Mouse (Mus musculus) WW6 (cell line): ENCODE data around the gene Gramd2.

Source experiments
- DNase-seq: peaks from one replicate; pipeline ENCODE4 v3.0.0-alpha.2; 2013; ENCODE audit warnings: low read depth, low spot score

Gene Gramd2

DNA sequence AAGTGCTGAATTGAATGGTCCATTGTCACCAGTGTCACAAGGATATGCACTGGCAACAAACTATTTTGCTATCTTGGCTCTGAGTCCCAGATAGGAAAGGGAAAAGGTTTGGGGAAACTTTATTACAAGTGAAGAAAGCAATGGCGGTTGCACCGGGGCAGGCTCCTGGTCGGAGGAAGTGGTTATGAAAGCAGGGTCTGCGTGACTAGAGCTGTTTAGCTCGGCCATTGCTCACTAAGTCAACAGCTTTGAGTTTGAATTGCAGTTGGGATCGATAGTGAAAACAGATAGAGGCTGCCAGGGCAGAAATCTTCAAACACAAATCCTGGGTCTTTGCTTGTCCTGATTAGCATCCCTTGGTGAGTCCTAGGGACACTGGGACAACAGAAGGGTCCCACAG, 12.0 kb upstream of the Gramd2 start:
- DNase-seq: no peak

DNA sequence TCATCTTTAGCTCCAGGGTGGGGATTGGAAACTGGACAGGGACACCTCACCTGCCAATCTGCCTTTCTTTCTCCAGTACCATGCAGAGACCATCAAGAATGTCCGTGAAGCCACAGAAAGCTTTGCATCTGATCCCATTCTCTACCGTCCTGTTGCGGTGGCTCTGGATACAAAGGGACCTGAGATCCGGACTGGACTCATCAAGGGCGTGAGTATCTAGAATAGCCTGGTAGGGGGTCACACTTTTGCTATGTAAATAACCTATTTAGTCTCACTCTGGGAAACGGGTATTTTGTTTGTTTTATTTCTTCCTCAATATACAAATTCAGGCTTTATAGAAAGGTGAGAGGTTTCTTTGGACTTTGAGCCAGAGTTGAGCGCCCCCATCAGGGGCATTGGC, 11.5 kb upstream of the Gramd2 start:
- no peak for DNase-seq

DNA sequence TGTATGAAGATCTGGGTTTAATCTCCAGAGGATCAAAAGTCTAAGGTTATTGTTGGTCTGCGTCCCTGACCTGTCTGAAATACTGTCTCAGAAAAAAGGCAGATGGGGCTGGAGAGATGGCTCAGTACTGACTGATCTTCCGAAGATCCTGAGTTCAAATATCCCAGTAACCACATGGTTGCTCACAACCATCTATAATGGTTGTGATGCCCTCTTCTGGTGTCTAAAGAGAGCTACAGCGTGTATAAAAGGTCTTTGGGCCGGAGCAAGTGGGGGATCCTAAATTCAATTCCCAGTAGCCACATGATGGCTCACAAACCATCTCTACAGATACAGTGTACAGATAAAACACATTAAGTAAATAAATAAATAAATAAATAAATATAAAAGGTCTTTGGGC, 10.8 kb upstream of the Gramd2 start:
- DNase-seq: no peak

DNA sequence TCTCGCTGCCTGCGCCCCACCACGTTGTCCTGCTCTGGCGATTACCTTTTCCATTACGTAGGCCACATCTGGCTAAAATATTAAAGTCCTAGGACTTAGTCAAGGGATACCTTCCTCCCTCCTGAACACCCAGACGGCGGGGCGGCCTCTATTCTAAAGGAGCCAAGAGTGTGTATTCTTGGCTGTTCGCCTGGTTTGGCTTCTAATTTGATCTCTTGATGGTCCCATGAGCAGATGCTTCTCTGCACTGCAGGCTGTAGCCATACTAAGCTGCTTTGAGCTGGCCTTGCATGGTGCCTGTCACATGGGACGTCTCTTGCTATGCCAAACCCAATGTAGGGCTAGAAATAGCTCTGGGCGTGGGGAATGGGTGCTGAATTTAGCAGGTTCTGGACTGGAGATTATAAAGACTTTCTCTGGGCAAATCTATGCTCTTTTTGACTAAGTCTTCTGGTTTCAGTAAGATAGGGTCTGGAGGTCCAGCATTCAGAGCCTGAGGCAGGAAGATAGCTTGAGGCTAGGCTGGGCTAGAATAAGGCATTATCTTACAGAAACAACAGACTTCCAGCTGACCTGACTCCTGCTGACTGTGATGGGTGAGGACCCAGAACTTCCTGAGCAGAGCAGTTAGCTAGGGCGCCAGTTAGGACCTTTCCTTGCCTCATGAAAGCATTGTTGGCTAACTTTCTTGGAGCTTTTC, 7.6 kb upstream of the Gramd2 start:
- DNase-seq: no peak

DNA sequence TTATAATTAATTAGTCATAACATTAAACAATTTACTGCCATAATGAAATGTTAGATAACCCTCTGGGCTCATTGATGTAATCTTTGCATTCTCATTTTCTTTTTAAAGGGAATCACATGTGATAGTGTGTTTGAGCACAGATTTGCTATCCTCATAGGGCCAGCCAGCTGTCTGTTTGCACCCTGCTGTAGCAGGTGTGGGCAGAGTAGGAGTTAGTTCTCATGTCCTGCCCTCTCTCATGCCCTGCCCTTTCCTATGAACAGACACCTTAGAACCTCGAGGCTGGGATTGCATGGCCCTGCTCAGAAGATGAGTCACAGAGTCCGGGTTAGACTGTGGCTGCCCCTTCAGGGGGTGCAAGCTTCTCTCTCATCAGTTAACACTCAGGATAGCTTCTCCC, 6.5 kb upstream of the Gramd2 start:
- DNase-seq: no peak

DNA sequence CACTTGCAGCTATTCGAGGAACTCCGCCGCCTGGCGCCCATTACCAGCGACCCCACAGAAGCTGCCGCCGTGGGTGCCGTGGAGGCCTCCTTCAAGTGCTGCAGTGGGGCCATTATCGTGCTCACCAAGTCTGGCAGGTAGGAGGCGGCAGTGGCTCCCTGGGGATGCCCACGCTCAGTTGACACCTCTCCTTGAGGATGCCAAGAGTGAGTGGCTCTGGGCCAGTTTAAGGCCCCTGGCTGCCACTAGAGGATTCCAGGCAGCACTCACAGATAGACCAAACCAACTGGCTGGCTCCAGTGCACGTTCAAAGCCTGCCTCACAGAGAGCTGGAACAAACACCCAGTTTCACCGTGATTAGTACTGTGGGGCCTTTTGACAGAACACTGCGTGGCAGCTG, 4.3 kb upstream of the Gramd2 start:
- DNase-seq: no peak

DNA sequence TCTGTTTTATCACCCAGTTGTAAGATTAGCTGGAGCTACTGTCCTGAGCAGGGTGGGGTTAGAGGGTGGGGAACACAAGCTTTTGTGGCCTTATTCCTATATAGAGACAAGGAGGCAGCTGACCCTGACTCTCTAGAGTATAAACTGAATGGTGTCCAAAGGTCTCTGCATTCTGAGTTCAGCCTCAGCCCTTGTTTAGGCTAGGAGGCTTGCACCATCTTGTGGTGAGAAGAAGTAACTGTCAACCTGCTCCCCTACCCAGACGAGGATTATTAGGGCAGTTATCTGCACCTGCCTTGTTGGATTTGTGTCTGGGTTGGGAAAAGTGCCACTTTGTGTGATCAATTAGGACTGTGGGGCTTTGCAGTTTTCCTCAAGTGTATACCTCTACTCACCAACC, 1.6 kb upstream of the Gramd2 start:
- no peak for DNase-seq

DNA sequence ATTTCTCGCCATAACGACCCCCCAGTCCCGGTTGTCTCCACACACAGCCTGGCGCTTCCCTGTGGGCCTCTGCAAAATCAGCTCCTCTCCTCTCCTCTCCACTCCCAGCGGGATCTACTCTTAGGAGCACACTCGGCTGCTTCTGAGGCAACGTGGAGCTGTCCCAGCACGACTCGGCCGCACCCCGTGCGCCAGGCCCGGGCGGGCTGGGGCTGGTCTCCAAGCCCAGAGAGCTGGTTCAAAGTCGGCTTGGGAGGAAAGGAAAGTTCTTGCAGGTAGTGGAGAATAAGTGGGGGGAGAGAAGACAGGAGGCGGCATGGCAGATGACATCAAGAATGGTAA, 561 bp downstream of the Gramd2 start:
- no peak for DNase-seq

DNA sequence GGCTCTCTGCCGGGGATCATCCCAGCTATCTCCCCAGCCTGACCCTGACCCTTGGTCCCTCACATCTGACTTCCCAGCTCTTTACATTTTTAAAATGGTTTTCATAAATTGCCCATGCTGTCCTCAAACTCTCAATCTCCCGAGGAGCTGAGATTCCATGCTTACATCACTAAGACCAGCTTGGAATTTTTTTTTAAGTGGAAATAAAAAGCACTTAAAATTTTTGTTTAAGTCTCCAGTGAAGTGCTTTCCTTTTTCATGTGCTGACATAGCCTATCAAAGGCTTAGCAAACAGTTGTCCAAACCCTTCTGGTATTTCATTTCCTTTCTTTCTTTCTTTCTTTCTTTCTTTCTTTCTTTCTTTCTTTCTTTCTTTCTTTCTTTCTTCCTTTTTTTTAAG, 4.1 kb downstream of the Gramd2 start:
- DNase-seq: no peak

DNA sequence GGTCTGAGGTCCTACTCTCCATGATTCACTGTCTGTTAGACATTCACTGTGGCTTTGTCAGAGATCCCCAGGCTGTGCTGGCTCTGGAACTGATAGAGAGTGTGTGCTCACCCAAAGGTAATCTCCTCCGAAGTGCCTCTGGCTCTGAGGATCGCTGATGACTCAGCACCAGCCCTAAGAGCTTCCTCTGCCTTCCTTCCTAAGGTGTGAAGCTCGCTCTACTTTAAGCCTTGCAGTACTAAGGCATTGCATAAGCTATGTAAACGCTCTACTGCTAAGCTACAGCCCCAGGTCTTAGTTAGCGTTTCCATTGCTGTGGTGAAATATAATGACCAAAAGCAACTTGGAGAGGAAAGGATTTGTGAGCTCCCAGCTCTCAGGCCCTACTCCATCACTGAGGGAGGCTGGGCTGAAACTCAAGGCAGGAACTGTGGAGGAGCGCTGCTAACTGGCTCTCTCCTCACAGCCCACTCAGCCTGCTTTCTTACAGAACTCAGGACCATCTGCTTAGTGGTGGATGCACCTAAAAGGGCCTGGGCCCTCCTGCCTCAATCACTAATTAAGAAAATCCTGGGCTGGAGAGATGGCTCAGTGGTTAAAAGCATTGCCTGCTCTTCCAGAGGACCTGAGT, 7.6 kb downstream of the Gramd2 start:
- no peak for DNase-seq

DNA sequence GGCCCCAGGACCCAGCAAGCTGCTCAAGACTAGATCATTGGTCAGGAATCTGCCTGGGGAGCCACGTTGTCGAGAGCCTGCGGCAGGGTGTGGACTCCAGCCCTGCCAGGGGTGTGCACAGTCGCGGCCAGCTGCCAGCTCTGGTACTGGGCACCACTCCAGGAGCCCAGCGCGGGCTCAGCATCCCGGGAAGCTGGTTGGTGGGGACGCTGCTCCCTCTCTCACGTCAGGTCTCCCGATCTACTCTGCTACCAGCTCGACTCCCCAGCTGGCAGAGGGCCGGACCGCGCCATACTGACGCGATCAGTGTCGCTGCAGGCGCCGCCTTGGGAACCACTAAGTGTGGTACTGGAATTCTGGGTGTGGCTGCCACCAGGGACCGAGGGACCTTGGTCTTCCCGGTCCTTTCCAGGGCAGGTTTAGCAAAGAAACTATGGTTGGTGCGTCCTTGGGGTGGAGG, 11.7 kb downstream of the Gramd2 start:
- no peak for DNase-seq

DNA sequence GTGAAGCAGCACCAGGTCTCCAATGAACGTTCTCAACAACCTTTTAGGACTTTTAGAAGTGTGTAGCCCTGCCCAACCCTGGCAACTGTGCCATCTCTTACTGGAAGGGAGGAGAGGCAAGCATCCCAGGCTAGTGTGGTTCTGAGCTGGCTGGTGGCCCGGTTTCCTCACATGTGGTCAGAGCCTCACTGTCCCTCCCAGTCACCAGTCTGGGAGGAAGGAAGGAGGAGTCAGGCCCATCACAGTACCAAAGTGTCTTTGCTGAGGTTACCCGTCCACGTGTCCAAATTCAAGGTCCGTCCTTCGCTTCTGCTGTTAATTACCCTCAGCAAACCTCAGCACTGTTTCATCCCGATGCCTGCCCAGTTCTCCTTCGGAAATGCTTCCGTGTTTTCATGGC, 12.2 kb downstream of the Gramd2 start:
- DNase-seq: no peak

DNA sequence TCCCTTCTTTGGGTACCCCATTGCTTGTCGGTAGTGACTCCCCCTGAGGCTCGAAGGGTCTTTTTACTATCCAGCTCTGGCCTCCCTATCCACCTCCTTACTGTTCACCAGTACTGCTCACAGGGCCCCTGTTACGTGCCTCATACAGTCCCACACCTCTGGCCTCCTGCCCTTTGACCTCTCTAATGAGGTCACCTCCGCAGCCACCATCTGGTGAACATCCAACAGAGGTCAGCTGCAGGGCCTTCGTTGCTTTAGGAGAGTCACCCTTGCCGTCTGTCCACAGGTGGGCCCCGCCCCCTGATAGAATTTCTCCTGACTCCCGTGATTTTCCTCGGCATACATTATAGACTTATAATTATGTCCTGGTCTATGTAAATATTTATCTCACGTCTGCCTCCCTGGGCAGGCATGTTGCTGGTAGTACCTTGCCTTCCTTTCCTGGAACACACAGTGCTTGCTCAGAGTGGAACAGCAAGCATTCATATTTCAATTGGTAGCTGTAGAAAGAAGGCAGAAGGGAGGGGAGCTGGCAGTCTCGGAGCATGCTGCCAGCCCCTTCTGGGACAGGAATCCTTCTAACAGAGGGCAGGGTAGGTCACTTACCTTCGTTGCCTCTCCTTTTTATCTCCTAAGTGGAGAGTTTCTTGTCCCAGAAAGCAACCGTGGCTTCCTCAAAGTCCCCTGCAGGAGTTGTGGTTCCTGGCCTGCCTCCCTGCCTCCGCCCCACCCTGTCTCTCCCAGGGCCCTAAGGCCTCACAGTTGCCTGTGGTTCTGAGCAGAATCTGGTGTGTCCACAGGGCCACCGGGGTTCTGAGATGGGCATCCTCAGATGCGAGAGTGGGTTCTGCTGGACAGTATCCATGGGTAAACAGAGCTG, 14.9 kb downstream of the Gramd2 start:
- DNase-seq: no peak

DNA sequence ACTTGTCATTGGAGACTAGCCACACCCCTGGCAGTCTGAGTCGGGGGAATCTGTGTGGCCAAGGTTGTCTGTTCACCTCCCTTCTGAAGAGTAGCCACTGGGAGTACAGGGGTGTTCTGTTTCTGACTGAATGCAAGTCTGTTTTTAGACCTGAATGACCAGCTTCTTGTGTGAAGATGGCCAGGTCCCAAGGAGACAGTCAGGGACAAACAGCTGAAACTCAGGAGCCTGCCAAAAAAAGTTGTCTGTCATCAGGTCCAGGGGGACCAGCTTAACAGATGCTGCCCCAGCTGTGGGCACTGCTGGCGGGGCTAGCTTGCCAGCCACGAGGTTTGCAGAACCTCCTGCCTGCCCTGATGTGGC, 15.5 kb downstream of the Gramd2 start:
- DNase-seq: no peak

DNA sequence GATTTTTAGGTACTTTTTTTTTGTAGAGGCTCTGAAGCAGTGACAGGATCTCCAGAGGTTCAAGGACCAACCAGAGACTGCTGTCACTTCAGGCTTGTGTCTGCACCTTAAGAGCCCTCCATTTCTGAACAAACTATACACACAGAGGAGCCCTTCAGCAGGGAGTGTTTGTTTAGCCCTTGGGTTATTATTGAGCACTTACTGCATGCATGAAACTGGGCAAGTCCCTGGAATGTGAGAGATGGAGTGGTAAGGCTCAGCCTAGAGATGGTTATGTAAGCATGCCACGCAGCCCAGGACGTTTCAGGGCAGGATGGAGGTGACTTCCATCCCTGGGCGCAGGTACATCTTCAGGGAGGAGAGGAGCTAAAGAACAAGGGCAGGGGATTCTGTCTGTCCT, 16.4 kb downstream of the Gramd2 start:
- no peak for DNase-seq

DNA sequence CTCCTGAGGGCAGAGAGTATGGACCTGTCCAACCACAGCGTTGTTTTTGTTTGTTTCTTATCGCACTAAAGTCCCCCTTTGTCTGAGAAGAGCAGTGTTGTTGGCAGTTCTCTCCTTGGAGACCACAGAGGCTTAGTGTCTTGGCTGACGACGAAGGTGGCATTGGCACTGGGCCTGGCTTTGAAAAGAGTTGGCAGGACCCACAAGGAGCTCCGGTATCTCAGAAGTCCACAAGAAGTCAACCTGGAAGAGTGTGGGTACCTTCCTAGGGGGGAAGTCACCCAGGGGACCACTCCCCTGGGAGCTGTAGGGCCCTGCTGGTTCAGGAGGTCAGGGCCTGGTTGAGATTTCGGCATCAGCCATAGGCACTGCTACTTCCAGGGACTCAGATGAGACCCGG, 21.1 kb downstream of the Gramd2 start:
- DNase-seq: no peak

DNA sequence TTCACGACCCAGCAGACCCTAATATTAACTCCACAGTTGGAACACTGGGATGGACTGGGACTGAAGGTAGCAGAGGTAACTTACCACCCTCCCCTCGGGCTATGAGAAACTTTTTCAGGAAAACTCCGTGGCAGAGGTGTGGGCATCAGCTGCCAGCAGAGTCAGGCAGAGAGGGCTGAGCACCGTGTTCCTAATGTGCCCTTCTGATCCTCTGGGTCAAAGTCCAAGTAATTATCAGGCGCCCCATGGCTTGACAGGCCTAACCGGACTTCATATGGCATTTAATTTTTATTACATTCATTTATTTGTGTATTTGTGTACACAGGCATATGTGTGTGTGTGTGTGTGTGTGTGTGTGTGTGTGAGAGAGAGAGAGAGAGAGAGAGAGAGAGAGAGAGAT, 23.2 kb downstream of the Gramd2 start:
- DNase-seq: no peak

DNA sequence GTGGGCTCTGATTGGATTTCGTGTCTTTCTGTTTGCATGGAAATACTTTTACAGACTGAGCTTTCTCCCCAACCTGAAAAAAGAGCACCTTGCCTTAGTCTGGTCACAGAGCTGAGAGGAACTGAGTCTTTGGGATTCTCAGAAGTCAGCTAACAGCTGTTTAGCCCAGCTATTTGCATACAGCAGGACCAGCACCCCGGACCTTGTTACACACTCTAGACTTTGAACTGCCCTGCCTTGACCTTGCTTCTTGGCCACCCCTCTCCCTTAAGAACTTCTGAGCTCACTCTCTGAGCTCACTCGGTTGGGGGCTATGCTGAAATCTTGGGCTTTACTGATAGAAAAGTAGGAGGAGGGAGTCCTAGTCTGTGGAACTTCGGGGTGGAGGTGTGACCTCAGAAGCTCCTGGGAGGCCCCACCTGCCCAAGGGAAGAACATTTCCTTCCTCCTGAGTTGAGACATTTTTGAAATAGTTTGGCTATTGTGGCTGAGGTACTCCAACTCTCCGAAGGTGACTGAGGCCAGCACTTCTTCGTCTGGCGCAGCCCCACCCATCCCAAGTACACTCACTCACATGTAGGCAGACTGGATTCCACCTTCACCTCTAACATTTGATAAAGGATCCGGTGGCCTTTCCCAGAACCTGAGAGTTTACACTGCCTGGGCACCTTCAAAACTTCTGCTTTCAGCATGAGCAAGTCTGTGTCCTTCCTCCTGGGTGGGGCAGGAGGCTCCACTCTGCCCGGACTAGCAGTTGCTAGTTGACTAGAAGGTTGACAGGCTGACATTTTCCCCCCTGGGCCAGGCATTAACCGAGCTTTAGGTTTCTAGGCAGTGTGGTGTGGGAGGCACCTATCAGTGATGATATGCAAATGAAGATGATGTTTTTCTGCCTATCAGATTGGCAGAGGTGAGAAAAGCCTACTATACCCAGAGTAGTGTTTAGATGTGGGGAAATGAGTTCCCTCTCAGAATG, 27.2 kb downstream of the Gramd2 start:
- DNase-seq: no peak

DNA sequence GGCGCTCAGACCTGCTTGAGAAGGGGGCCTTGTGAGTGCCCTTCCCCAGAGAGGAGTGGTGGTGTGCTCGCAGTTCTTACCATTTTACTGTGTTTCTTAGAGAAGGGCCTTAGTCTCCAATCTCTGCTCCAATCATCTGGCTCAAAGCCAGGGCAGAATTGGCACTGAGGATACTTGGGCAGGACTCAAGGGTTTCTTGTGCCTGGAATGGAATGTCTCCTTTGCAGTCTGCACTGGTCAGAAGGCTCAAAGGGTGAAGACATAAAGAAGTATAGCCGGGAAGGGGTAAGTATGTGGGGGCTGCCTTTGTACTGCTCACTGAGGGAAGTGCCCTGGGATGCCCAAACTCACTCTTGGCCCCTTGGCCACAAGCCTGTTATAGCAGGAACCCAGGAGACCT, 29.3 kb downstream of the Gramd2 start:
- no peak for DNase-seq

DNA sequence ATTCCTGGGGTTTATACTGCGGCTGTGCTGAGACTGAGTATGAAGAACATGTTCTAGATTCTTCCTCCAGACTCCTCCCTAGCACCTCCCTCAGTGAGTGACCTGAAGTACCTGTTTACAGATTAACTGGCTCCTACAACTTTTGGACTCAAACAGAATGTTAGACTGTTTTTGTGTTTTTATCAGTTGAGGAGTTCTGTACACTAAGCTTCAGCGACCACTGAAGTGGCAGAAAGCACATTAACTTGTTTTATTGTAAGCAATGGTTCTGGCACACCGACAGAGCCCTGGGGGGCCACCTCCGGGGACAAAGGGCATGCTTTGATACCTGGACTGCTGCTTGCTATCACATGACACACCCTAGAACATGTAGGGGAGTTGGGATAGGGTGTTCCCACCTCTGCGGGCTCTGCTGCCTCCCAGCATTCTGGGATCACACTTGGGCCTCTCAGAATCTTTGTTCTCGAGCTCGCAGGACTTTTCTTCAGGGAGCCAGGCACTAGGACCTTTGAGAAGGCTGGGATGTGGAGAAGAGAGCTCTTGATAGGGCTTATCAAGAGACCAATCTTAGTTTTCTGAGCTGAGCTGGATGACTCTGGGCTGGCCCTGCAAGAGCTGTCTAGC, 36.4 kb downstream of the Gramd2 start:
- DNase-seq: no peak

DNA sequence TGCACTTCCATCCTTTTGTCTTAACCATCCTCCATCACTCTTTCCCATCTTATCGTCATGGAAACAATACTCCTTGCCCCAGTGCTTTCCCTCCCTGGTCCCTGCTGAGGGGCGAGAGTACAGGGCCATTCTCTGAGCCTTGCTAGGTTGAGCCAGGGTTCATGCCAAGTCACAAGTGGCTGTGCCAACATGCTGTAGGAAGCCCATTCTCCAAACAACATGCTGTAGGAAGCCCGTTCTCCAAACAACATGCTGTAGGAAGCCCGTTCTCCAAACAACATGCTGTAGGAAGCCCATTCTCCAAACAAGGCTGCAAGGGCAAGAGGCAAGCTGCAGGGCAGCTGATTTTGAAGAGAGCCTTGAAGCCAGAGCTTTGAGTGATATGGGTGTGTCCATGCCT, 38.3 kb downstream of the Gramd2 start:
- no peak for DNase-seq
